Mouse (Mus musculus) midbrain, postnatal 0 days (tissue): ENCODE results near the gene Gm15140. TPM values are rescaled to one million over a fixed set of nuclear protein-coding genes. Genes with fewer than 3 reads are reported as not detected.
"Not testable (repeated sequence)": the region's sequence is repeated elsewhere in the genome, so short reads cannot be mapped to it uniquely, and the experiment has no call there.

ENCODE experiments used
- ATAC-seq: fragments of 200-750 bp; cut with Nextera tagmentation; 2 replicates; pipeline ENCODE4 v1.8.0; 2017; ENCODE audit warnings: moderate number of reproducible peaks, mild to moderate bottlenecking, moderate TSS enrichment, moderate library complexity; ENCODE audit not compliant: low FRiP score
- DNase-seq: peaks from one replicate; pipeline ENCODE4 v3.0.0-alpha.2; 2015; ENCODE audit warnings: low spot score
- H3K27ac ChIP-seq: fragments of 300-500 bp; sonication (generic); 2 replicates; pipeline ENCODE4 v1.5.1; 2014; ENCODE audit warnings: low read depth, mild to moderate bottlenecking, low read length, mixed read lengths
- H3K27me3 ChIP-seq: fragments of 300-500 bp; sonication (generic); 2 replicates; pipeline ENCODE4 v1.6.1; 2014; ENCODE audit warnings: low read length, control low read depth, mixed read lengths; ENCODE audit not compliant: insufficient read depth
- H3K36me3 ChIP-seq: fragments of 300-500 bp; sonication (generic); 2 replicates; pipeline ENCODE4 v1.6.1; 2014; ENCODE audit warnings: low read length, control low read depth, mixed read lengths; ENCODE audit not compliant: insufficient read depth
- H3K4me1 ChIP-seq: fragments of 300-500 bp; sonication (generic); 2 replicates; pipeline ENCODE4 v1.6.1; 2014; ENCODE audit warnings: mild to moderate bottlenecking, control low read depth, antibody characterized with exemption, low read length, mixed read lengths; ENCODE audit not compliant: insufficient read depth
- H3K4me2 ChIP-seq: fragments of 300-500 bp; sonication (generic); 2 replicates; pipeline ENCODE4 v1.6.1; 2014; ENCODE audit warnings: low read depth, mild to moderate bottlenecking, low read length, mixed read lengths; ENCODE audit not compliant: poor library complexity, severe bottlenecking
- H3K4me3 ChIP-seq: fragments of 300-500 bp; sonication (generic); 2 replicates; pipeline ENCODE4 v1.5.1; 2014; ENCODE audit warnings: low read depth, mild to moderate bottlenecking, low read length, moderate library complexity
- H3K9ac ChIP-seq: fragments of 300-500 bp; sonication (generic); replicated peaks from 2 replicates; pipeline ENCODE4 v1.6.1; 2014; ENCODE audit warnings: mild to moderate bottlenecking, low read length, moderate library complexity, mixed read lengths; ENCODE audit not compliant: poor library complexity, severe bottlenecking
- H3K9me3 ChIP-seq: fragments of 300-500 bp; sonication (generic); 2 replicates; pipeline ENCODE4 v1.6.1; 2016; ENCODE audit warnings: low read length, control low read depth
- WGBS: fragments of 180-500 bp; shearing (Covaris S2); extraction: QIAGEN DNeasy Blood & Tissue Kit; methylation state at CpG from one replicate; pipeline ENCODE4 v1.1.7; 2014; 5-methylcytosine and 5-hydroxymethylcytosine counted together
- polyA plus RNA-seq: library from polyadenylated mRNA; unstranded; fragments of >200 nt; fragmentation: Nextera tagmentation; extraction: Ambion mirVana; gene quantifications from 2 replicates; pipeline ENCODE4 v1.2.1, GENCODE M21; 2015
- total RNA-seq: library from RNA; depleted of rRNA; stranded (reverse); fragments of >200 nt; gene quantifications from 2 replicates; pipeline ENCODE4 v1.2.3, GENCODE M21; 2014; rRNA removed

The Gm15140 gene
- total RNA-seq = not detected in 2 replicates
- polyA plus RNA-seq = not detected in 2 replicates

DNA sequence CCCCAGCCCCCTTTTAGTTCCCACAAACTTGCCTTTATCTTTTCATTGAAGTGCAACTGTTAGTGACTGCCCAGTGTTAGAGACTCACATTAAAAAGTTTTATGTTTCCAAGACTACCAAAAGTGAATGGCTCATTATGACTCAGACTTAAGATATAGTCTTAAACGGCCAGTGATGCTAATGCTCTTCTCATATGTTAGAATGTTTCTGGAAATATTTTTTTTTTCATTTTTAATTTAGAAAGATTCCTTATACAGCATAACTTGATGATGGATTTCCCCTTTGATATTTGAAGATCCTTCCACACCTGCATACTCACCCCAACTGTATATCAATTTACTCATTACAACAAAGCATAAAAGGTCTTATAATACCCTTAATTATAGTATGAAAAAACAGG lies at the start of gene Gm15140:
Gm15140 (minus strand) TSS at position 101 of the 400 bp plus-strand sequence.
- H3K9me3 ChIP-seq, H3K36me3 ChIP-seq, H3K4me2 ChIP-seq, H3K9ac ChIP-seq, H3K27me3 ChIP-seq, H3K4me1 ChIP-seq, H3K27ac ChIP-seq, H3K4me3 ChIP-seq, ATAC-seq, DNase-seq: not testable (repeated sequence)
- WGBS = 80% methylated on average over 1 of the region's 1 CpGs

Other genes with a start within 250 kb of the Gm15140 start
- not detected in 2 replicates for gene Samt1, start 108.0 kb downstream of the Gm15140 start, total RNA-seq
- gene Samt1, start 108.0 kb downstream of the Gm15140 start, polyA plus RNA-seq = not detected in 2 replicates
- gene 4921511M17Rik, start 86.9 kb downstream of the Gm15140 start, total RNA-seq = not detected in 2 replicates
- not detected in 2 replicates for gene 4921511M17Rik, start 86.9 kb downstream of the Gm15140 start, polyA plus RNA-seq
- gene Gm10057, start 65.6 kb downstream of the Gm15140 start, total RNA-seq = not detected in 2 replicates
- gene Gm10057, start 65.6 kb downstream of the Gm15140 start, polyA plus RNA-seq = not detected in 2 replicates
- gene 4930524N10Rik, start 222.7 kb upstream of the Gm15140 start, total RNA-seq = not detected in 2 replicates
- not detected in 2 replicates for gene 4930524N10Rik, start 222.7 kb upstream of the Gm15140 start, polyA plus RNA-seq